Mouse (Mus musculus) intestine, postnatal 0 days (tissue): Measurements from ENCODE around the gene Msantd1. TPM values are rescaled to one million over a fixed set of nuclear protein-coding genes. Genes with fewer than 3 reads are reported as not detected.

Experiments
- ATAC-seq: fragments of 200-750 bp; cut with Nextera tagmentation; 2 replicates; pipeline ENCODE4 v1.8.0; 2017; ENCODE audit warnings: mild to moderate bottlenecking, moderate TSS enrichment, moderate library complexity
- H3K27ac ChIP-seq: fragments of 300-500 bp; sonication (generic); 2 replicates; pipeline ENCODE4 v1.5.1; 2014; ENCODE audit warnings: mild to moderate bottlenecking, low read depth, low read length, moderate library complexity
- H3K27me3 ChIP-seq: fragments of 300-500 bp; sonication (generic); replicated peaks from 2 replicates; pipeline ENCODE4 v1.6.1; 2014; ENCODE audit warnings: low read length, mixed read lengths; ENCODE audit not compliant: control insufficient read depth, insufficient read depth
- H3K36me3 ChIP-seq: fragments of 300-500 bp; sonication (generic); 2 replicates; pipeline ENCODE4 v1.6.1; 2014; ENCODE audit warnings: mild to moderate bottlenecking, moderate library complexity; ENCODE audit not compliant: control insufficient read depth, insufficient read depth
- H3K4me1 ChIP-seq: fragments of 300-500 bp; sonication (generic); replicated peaks from 2 replicates; pipeline ENCODE4 v1.6.1; 2014; ENCODE audit warnings: antibody characterized with exemption, low read length, mixed read lengths; ENCODE audit not compliant: control insufficient read depth, insufficient read depth
- H3K4me2 ChIP-seq: fragments of 300-500 bp; sonication (generic); replicated peaks from 2 replicates; pipeline ENCODE4 v1.6.1; 2014; ENCODE audit warnings: low read depth, mild to moderate bottlenecking, moderate library complexity
- H3K4me3 ChIP-seq: fragments of 300-500 bp; sonication (generic); 2 replicates; pipeline ENCODE4 v1.5.1; 2014; ENCODE audit warnings: low read depth, low read length
- H3K9ac ChIP-seq: fragments of 300-500 bp; sonication (generic); 2 replicates; pipeline ENCODE4 v1.6.1; 2014; ENCODE audit warnings: mild to moderate bottlenecking, low read depth, low read length
- H3K9me3 ChIP-seq: fragments of 300-500 bp; sonication (generic); 2 replicates; pipeline ENCODE4 v1.6.1; 2016; ENCODE audit warnings: mixed run types; ENCODE audit not compliant: control insufficient read depth
- CTCF ChIP-seq: sonication (generic); IDR thresholded peaks from 2 replicates; pipeline ENCODE4 v1.5.1; 2016; ENCODE audit warnings: low read depth, mild to moderate bottlenecking, control low read depth, antibody characterized with exemption, moderate library complexity
- WGBS: fragments of 180-500 bp; shearing (Covaris S2); extraction: QIAGEN DNeasy Blood & Tissue Kit; methylation state at CpG from one replicate; pipeline ENCODE4 v1.1.7; 2014; 5-methylcytosine and 5-hydroxymethylcytosine counted together
- polyA plus RNA-seq: library from polyadenylated mRNA; unstranded; fragments of >200 nt; fragmentation: Nextera tagmentation; extraction: Ambion mirVana; gene quantifications from 2 replicates; pipeline ENCODE4 v1.2.1, GENCODE M21; 2015

Msantd1 gene
- polyA plus RNA-seq, 1 experiment from 2014 or later: 0.51 TPM

DNA sequence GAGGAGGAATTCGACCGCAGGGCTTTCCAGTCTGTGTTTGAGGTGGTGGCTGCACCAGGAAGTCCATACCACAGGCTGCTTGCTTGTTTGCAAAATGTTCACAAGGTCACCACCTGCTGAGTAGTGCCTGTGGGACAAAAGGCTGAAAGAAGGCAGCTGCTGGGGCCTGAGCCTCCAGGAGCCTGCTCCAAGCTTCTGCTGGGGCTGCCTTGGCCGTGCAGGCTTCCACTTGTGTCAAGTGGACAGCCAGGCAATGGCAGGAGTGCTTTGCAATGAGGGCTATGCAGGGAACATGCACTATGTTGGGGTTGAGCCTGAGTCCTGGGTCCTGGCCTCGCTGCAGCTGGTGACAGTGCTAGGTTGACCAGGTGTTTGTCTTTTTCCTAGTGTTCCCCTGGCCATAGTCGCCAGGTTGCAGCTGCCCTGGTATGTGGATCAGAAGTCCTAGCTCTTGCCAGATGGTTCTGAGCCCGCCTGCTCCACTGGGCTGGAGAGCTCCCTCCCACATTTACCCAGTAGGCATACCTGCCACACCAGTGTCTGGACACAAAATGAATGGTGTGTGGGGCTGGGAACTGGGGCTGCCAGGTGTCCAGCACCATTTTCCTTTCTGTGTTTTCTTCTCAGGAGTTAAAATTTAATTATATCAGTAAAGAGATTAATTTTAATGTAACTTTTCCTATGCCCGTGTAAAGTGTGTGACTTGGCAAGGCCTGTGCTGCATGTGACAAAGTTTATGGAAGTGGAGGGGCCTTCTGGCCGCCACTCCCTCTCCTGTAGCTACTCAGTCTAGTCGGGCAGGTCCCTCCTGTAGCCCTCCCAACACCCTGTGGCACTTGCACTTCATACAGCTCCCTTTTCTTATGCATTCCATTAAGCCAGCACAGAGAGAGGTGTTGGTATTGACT, 1.2 kb downstream of the Msantd1 start:
- H3K9ac ChIP-seq: no peak overlapping the region
- H3K27me3 ChIP-seq: no peaks in the 10 kb centered on the region
- 62% methylated on average over 9 of the region's 9 CpGs for WGBS
- no peaks in the 10 kb centered on the region for H3K4me1 ChIP-seq
- ATAC-seq: 0 out of 2 replicates have a peak, but pooled peaks have one; percentile 12
- H3K4me3 ChIP-seq: no peak overlapping the region
- no peak overlapping the region for H3K4me2 ChIP-seq
- H3K9me3 ChIP-seq: no peaks in the 10 kb centered on the region
- no peak for TF ChIP-seq CTCF
- H3K27ac ChIP-seq: no peak overlapping the region
- H3K36me3 ChIP-seq: peaks cover 57% of the 10 kb centered on the region

DNA sequence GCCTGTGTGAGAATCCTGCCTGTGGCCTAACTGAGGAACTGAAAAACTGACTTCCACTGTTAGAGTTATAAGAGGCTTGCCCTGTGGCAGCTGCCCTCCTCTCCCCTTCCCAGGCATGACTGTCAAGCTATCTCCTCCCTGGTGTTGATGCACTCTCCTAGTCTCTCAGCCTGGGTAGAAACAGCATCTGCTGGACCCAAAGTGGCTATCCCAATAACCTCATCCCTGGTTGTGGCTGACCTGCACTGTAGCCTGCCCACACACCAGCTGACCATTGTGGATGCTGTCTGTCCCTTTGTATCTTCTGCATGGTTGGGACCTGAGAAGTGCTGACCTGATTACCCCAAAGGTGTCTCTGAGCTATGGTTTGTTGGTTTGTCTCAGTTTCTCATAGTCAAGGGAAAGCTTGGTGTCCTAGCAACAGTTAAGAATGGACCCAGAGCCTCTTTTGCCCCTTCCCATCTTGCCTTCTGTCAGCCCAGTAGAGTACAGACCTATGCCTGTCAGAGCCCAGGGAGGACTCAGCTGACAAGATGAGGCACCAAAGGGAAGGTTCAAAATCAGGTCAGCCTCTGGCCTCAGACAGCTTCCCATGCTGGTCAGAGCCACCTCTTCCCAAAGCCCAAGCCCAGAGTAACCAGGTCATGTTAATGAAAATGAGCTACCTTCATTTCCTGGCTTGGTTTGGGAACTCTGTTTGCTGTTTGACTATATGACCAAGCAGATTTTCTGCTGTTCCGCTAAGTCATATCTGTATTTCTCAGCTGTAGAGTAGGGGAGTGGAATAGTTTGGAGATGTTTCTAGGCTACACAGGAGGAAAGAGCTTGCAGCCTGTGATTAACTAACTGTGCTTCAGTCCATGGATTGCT, 2.1 kb downstream of the Msantd1 start:
- H3K9ac ChIP-seq: no peak overlapping the region
- H3K9me3 ChIP-seq: no peaks in the 10 kb centered on the region
- H3K27me3 ChIP-seq: no peaks in the 10 kb centered on the region
- peaks cover 54% of the 10 kb centered on the region for H3K36me3 ChIP-seq
- H3K4me2 ChIP-seq: no peak overlapping the region
- no peaks in the 10 kb centered on the region for H3K4me1 ChIP-seq
- WGBS: 91% methylated on average over 1 of the region's 1 CpGs
- no peak overlapping the region for H3K27ac ChIP-seq
- ATAC-seq: no peak
- no peak for TF ChIP-seq CTCF
- H3K4me3 ChIP-seq: no peak overlapping the region

DNA sequence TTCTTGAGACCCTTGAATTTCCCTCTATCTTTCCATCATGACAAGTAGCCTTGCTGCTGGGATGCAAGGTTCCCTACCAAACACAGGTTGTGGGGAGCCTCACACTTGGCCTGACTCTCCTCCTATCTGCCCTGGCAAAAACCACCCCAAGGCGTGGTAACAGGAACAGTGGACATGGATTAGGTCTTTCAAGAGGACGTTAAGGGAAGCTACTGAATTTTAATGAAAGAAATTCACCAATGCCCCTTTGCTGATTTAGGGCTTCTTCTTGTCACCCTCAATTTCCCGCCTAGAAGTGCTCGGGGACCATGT, 2.6 kb downstream of the Msantd1 start:
- no peaks in the 10 kb centered on the region for H3K9me3 ChIP-seq
- peaks cover 48% of the 10 kb centered on the region for H3K36me3 ChIP-seq
- 84% methylated on average over 4 of the region's 4 CpGs for WGBS
- H3K9ac ChIP-seq: no peak overlapping the region
- no peaks in the 10 kb centered on the region for H3K27me3 ChIP-seq
- H3K4me3 ChIP-seq: no peak overlapping the region
- H3K4me2 ChIP-seq: no peak overlapping the region
- ATAC-seq: no peak
- TF ChIP-seq CTCF: no peak
- no peaks in the 10 kb centered on the region for H3K4me1 ChIP-seq
- H3K27ac ChIP-seq: no peak overlapping the region

DNA sequence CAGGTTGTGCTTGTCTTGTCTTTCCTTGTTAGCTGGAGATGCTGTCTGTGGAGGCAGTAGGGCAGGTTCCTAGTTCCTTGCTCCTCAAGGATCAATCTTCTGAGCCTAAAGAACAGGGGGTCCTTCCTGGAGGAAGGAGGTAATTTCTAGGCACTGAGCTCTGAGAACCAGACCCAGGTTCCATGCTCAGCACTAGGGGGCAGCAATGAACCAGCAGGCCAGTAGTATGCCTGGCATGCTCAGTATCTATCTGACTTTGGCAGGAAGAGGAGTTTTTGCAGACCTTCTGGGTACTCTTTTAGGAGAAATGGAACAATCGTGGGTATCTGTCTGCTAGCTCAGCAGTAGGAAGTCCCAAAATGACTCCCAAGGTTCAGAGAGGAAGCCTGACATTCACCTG, 8.0 kb downstream of the Msantd1 start:
- Histone ChIP-seq H3K27me3 (no peaks in the 10 kb centered on the region), H3K4me1 (no peaks in the 10 kb centered on the region), H3K36me3 (0 out of 2 replicates have a peak, but pooled peaks cover 6% of the 10 kb centered on the region), H3K4me2 (no peak overlapping the region), H3K9me3 (no peaks in the 10 kb centered on the region), H3K4me3 (no peak overlapping the region), H3K9ac (no peak overlapping the region), H3K27ac (no peak overlapping the region)
- WGBS: 5% methylated on average over 1 of the region's 1 CpGs
- ATAC-seq: no peak; the same call in 1 of the 2 replicates
- peak; percentile 94 for TF ChIP-seq CTCF

DNA sequence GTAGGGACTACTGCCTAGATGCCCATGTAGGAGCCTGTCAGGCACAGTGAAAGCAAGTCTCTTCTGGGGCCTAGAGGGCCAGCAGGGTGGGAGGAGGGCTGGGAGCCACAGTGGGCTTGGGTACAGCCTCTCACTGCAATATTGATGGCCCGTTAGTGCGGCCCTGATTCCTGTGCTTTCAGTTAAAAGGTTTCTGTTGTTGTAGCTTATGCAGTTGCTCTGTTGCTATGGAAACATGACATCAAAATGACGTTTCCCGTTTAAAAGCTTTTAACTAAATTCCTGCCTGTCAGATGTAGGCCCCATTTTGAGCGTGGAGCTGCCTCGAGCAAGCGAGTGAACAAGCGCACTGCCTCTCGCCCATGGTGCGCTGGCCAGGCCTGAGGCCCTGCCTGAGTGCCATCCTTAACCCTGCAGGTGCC, 9.4 kb downstream of the Msantd1 start:
- Histone ChIP-seq H3K4me2 (no peak overlapping the region), H3K27me3 (no peaks in the 10 kb centered on the region), H3K27ac (no peak overlapping the region), H3K4me3 (no peak overlapping the region), H3K4me1 (no peaks in the 10 kb centered on the region), H3K9me3 (no peaks in the 10 kb centered on the region), H3K9ac (no peak overlapping the region), H3K36me3 (peaks cover 14% of the 10 kb centered on the region; the same call in 1 of the 2 replicates)
- no peak for ATAC-seq
- WGBS: 73% methylated on average over 10 of the region's 10 CpGs
- no peak for TF ChIP-seq CTCF

DNA sequence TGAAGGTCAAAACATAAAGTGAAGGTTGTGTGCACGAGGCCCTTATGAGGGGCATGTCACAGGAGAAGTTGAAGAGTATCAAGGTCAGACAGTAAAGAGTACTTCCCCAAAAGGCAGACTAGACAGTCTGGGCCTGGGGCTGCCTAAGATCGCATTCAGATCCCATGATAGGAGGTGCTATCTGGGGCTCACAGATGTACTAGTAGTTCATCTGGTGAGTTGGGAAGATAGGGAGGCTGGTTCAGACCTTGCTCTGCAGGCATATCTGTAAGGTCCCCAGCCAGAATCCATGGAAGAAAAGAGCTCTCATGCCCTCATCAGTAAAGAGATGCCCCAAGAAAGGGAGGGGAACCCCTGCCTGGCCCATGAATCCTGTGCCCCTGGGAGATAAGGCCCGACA, 11.0 kb downstream of the Msantd1 start:
- WGBS: 78% methylated on average over 3 of the region's 3 CpGs
- TF ChIP-seq CTCF: no peak

More for the DNA sequence above, 11.0 kb downstream of the Msantd1 start:
- no peak for ATAC-seq
- H3K4me3 ChIP-seq: no peak overlapping the region
- H3K9ac ChIP-seq: no peak overlapping the region
- no peaks in the 10 kb centered on the region for H3K4me1 ChIP-seq
- H3K27ac ChIP-seq: no peak overlapping the region
- peaks cover 21% of the 10 kb centered on the region; the same call in 1 of the 2 replicates for H3K36me3 ChIP-seq
- no peaks in the 10 kb centered on the region for H3K27me3 ChIP-seq
- H3K9me3 ChIP-seq: no peaks in the 10 kb centered on the region
- no peak overlapping the region for H3K4me2 ChIP-seq
